Mouse (Mus musculus) megakaryocyte progenitor cell, adult 5-6 weeks (primary cell): Measurements from ENCODE around the gene Gkn2. TPM values are rescaled to one million over a fixed set of nuclear protein-coding genes. Genes with fewer than 3 reads are reported as not detected.

Experiments used
- ATAC-seq: replicated peaks from 2 replicates; pipeline ENCODE4 v1.8.0; 2016; ENCODE audit warnings: mild to moderate bottlenecking, moderate TSS enrichment, inconsistent platforms; ENCODE audit not compliant: poor library complexity
- total RNA-seq, 2 experiments: library from RNA; stranded (forward) in 1 of 2; stranded (reverse) in 1 of 2; fragments of 157-497, 149-512 nt in 1 of 2; fragments of 200-1000 nt in 1 of 2; gene quantifications; 2 replicates each; pipeline versions ENCODE4 v1.2.3 to v1.2.4; 2015 to 2017

Gene Gkn2
- not detected in 2 replicates for total RNA-seq (2015)
- total RNA-seq (2017): not detected in 2 replicates

DNA sequence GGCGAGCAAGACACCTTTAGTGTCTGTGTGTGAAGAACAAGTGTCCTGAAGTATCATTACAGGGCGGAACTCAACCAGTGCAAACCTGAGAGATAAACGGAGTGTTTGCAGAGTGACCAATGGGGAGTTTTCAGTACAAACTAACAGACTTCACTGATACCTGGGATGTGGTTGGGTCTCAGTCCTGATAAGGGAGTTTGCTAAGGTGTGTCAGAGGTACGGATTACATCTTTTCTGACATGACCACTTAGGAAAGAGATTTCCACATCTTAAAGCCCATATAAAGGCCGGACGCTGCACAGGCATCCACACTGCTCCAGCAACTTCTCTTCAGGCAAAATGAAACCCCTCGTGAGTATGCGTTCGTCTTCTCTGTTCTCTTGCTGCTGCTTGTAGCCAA lies at the start of gene Gkn2:
Gene Gkn2, plus strand, starts transcription at position 301 of the 400 bp plus-strand sequence.
- ATAC-seq: no peak

DNA sequence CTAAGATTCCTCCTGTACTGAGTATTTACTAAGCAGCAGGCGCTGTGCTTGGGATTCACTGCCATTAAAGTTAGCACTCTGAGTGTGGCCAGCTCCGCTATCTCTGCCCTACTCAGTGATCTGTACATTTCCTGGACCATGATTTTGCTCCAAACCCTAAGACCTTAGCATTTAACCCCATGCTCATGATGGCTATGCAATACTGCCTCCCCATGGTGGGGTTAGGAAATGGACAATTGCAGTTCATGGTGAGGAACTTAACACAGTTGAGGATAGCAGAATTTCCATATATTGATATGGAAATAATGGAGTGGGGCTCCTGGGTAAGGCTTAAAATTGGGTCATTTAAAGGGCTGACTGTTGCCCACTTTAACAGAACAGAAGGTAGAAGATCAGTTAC lies 49.8 kb upstream of the Gkn2 start:
- ATAC-seq: peak; percentile 65; the same call in 1 of the 2 replicates

DNA sequence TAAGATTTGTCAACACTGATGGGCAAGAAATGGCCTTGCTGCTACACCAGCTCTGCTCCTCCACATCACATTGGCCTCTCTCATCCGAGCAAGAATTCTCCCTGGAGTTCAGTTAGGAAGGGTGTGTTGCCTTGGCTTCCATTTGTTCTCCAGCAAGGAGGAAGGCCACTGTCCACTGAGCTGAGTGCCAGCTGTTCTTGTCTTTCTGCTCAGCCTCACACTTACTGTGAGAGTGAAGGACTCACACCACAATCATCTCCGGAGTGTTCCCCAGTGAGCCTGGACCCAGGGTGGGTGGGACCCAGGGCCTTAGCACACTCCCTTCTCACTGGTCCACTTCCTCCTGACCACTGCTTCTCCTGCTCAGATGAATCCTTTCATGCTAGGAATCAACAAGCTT lies 46.2 kb upstream of the Gkn2 start:
- no peak for ATAC-seq

DNA sequence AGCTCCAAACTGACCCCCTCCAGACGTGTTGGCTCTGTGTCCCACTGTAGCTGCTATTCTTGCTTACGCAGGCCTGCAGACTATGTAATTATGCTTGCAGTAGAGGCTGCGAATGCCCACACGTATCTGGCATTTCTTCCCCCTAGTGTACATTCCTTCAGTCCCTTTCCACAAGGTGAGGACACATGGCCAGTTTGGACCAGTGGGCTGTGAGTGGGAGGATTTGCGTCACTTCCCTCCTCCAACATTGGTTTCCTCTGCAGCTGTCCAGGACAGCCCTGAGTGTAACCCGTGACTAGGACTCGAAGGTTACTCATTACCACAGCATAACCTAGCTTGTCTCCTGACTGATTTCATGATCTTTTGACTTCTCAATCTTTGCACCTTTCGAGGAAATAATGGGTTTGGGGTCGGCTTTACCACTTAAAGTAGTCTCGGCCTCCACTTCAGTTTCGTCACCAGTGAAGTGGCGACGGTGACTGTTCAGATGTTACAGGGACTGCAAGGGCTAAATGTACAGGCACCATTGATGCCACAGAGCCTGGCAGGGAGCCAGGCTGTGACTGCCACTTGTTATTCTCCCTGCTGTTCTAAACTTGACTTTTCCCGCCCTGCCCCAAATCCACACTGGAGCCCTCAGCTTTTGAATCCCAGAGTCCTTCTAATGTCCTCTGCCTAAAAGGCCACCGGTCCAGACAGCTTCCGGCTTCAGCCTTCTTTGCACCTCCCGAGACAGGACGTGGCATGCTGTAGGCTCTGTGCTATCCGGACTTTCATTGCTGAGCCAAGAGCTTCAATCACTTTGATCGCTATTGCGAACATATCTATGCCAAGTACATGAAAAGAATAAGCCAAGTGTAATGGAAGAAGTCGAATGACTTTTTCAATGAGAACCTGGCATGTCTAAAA lies 44.6 kb upstream of the Gkn2 start:
- peak; percentile 76 for ATAC-seq

DNA sequence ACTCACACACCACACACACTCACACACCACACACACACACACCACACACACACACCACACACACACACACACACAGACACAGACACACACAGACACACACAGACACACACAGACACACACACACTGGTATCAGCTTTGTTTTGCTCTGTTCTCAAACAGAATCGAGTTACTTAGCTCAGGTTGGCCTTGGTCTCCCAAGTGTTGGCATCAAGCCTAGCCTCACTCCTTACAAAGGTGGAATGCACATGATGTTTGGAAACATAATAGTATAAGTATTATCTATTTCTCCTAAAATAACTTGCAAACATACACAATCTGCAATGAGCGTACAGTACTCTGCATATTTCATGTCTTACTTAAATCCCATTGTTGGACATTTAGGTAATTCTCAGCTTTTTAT lies 40.8 kb upstream of the Gkn2 start:
- ATAC-seq: no peak

DNA sequence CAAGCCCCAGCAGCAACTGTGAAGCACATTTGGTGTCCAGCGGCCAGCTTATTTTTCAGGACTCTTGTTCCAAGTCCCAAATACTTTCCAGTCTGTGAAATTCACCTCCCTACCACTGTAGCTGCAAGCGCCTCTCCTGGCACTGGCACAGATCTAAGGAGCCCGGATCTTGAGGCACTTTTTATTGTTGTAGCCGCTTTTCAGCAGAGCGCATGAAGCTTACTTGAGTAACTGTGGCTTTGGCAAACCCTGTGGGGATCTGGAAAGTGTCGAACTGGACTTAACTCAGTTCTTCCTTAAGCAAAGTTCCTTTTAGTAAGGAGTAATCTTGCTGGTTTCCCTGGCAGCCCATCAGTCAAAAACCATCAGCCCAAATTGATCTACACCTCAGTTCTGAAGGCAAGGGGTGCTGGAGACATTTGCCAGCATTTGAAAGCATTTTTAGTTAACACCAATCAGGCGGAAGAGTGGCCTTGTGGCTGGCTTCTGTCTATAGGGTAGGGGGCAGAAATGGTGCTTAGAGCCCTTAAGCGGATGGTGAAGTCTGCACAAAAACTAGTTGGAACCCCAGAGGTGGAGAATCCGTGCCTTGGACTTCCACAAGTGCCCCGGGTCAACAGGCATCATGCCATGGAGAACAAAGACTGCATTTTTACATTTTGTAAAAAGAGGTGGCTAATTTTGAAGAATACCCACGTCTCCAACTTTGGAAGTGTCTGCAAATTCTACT lies 38.6 kb upstream of the Gkn2 start:
- ATAC-seq: no peak

DNA sequence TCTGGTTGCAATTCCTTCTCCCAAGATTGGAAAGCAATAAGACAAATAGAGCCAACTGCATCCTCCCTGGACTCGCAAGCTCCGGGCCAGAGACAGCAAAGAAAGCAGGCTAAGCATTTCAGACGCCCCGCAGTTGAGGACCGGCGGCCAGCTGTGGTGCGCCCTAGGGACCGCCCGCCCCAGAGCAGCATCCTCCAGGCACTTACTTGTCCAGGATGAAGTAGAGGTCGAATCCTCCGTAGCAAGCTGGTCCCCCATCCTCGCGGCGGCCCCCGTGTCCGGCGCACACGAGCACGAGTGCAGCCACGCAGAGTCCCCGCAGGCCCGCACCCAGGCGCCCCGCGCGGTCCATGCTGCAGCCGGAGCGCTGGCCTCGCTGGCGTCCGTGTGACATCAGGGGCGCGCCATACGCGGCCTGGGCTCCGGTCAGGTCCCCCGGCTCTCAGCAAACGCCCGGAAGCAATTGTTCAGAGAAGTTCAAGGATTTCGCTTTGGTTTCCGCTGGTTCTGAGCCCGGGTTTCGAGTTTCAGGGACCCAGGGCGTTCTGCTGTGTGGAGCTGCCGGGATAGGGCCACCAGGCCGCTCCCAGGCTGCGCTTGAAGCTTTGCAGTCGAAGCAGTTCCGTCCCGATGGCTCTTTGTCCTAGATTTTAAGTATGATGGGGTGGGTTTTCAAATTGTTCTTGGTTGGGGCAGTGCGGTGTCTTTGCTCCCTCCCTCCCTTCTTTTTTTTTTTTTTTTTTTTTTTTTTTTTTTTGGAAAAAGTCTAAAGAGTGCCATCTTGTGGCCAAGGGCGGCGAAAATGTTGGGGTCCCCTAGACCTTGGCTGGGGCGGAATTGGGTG lies 37.8 kb upstream of the Gkn2 start, which contains the start of gene Antxr1:
Gene Antxr1, minus strand, starts transcription at position 731 of the 844 bp plus-strand sequence.
- 0 out of 2 replicates have a peak, but pooled peaks have one; percentile 31 for ATAC-seq

DNA sequence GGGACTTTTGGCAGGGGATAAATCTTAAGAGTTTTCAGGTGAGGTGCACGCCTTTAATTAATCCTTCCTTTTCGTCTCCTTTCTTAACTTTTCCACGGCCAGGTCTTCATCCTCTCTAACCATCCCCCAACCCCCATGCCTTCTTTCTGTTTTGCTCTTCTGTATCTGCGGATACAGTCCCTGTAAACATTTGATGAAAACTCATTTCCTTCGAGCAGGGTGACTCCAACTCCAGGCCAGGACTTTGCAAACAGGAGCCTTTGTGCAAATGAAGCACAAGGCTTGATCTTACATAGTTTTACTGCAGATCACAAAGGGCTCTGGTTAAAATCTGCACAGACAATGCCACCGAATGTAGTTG lies 37.2 kb upstream of the Gkn2 start:
- ATAC-seq: no peak

DNA sequence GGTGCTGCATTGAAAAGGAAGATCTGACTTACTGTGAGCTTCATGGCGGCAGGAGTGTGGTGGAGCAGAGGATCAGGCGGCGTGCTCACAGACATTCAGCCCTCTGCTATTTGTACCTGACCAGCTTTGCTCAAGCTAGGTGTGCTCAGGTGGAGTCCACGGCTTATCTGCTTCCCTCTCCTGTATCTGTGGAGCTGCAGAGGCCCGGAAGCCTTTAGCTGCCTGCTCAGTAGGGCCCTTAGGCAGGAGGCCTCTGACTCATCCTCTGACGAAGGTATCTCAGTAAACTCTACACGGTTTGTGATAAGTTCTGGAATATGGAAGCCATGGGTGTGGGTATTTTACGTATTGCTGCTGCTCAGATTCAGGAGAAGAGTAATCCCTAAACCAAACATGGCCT lies 22.3 kb upstream of the Gkn2 start, which contains the start of gene Gkn1:
Gene Gkn1, minus strand, starts transcription at position 114 of the 400 bp plus-strand sequence.
- no peak for ATAC-seq

DNA sequence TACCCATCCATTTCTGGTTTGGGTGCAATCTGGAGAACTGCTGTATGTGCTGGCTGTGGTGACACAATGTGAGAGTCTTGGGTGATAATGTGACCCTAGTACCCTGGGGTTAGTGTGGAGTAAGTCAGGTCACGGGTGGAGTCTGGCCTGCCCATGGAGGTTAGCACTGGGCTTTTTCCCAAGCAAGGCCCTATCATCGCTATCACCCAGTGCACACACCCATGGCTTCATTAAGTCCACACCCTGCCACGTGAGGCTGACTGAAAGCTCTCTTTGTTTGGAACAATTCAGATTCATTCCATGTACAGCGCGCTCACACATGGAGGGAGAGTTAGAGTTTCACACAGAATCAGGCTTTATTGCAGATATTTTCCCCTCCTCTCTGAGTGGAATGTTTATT lies 18.7 kb upstream of the Gkn2 start:
- 0 out of 2 replicates have a peak, but pooled peaks have one; percentile 9 for ATAC-seq

DNA sequence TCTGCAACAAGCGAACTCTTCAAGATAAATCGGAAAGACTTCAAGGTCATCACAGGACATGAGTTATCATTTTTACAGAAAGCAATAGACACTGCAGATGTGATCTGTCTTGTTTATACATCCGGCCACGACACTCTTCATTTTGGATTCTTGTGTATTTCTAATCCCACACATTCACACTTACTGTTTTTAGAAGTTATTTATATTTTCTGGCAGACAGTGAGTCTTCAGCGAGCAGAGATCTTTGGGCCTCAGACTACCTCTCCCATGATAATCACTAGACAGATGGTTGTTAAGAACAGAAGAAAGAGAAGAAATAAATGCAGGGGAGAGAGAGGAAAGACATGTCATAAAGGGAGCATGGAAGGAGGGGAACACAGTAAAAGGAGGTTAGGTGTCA lies 3.9 kb upstream of the Gkn2 start:
- no peak for ATAC-seq

DNA sequence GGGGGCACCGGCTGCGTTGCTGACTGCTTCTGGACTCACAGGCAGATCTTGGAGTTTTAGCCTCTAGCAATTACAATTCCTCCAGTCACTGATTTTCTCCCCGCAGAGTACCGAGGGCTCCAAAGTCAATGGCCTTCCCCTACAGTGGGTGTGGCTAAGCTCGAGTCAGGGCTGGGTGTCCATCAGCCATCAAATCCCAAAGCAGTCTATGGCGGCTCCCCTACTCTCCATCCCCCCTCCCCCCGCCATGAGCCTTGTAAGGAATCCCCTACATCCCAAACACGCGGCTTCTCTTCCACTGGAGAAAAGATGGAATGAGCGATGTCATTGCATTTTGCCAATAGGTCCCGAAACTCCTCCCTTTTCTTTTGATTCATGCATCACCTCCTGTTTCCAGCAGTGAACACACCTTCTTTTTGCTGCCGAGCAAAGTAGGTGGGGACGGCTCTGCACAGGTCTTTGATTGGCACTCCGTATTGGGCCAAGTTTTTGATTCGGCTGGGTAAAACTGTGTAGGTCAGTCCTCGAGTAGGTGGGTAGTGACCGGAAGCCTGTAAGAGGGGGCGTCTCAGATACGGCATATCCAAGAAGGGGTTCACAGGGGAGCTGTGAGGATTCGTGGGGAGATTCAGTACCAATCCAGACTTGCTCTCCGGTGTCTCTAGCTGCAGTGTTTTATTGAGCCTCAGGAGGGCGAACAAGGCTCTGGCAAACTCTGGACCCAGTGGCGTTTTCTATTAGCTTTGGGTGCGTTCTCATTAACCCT lies 11.0 kb downstream of the Gkn2 start:
- ATAC-seq: peak; percentile 61

DNA sequence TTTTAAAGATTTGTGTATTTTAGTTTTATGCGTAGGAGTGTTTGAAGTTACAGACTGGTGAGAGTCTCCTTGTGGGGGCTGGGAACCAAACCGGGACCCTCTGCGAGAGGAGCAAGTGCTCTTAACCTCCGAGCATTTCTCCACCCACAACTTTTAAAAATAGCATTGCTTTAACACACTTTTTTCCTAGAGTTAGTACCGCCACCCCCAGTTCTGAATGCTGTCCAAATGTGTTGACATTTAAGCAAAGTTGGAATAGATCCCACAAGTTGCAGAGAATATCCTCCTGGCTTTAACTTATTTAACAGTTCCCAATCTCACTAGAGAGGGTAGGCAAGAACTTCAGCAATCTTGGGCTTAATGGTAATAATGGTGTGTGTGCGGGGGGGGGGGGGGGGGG lies 11.6 kb downstream of the Gkn2 start:
- no peak for ATAC-seq

DNA sequence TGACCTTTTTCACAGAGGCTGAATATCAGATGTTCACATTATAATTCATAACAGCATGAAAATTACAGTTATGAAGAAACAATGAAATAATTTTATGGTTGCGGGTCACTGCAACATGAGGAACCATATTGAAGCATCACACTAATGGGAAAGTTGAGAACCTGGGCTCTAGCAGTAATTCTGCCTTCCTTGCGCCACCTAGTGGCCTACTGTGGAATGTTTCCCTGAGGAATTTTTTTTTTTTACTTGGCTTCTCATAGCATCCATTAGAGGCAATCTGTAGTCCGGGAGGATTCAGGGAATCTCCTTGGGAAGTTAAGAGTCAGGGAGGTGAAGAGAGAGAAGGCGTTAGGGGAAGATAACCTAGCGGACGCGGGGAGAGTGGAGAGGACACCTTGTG lies 13.0 kb downstream of the Gkn2 start:
- peak; percentile 53; the same call in 1 of the 2 replicates for ATAC-seq

DNA sequence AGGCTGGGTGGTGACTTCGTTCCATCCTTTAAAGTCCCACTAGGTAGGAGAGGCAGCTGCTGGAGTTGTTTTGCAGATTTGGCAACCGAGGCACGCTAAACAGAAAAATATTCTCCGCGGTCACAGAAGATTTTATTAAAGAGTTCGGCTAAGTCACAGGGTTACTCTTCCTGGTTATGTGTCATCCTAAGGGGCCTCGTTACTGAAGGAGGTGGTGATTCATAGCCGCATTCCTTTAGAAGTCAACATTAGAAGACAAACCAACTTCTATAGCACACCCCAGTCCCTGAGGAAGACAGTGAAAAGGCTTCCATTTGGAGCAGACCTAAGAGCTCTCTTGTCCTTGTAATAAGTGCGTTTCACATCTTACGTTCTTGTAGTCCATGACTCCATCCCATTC lies 13.5 kb downstream of the Gkn2 start:
- no peak for ATAC-seq

DNA sequence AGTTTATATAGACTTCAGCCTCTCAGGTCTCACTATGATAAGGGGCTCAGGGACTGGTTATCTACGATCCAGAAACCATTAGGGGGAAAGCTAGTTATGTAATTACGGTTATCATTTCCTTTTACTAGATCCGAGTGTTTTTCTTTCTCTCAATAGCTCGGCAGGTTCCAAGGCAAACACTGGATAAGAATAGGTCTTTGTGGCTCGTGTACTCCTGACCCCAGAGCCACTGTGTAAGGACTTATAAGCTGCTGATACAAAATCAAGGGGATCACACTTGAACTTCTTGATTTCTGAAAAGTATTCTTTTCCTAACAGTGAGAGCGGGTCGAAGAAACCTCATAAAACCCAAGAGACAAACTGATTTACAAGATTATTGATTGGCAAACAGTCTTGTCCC lies 15.7 kb downstream of the Gkn2 start, which contains the start of gene Gkn3:
Gene Gkn3, minus strand, starts transcription at position 59 of the 400 bp plus-strand sequence.
- ATAC-seq: no peak

DNA sequence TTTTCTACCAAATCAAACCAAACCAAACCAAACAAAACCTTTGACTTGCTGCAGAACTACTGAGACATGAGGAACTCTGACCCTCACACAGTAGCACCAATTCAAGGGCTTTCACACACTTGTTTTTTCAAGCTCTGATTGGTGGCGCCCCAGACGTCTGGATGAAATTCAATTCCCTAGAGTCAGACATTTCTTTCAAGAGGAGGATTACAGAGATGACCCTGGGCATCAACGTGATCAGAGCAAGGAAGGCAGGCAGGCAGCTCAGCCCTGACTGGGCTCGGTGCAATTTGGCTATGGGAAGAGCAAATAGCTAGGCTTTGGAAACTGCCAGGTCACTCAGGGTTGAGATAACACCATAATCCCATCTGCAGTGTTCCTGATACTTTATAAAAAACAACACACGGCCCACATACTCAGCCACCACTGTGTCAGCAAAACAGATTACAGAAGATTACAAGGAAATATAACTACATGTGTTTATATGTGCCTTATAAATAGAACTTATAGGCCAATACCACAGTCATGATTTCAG lies 16.4 kb downstream of the Gkn2 start:
- ATAC-seq: peak; percentile 59

DNA sequence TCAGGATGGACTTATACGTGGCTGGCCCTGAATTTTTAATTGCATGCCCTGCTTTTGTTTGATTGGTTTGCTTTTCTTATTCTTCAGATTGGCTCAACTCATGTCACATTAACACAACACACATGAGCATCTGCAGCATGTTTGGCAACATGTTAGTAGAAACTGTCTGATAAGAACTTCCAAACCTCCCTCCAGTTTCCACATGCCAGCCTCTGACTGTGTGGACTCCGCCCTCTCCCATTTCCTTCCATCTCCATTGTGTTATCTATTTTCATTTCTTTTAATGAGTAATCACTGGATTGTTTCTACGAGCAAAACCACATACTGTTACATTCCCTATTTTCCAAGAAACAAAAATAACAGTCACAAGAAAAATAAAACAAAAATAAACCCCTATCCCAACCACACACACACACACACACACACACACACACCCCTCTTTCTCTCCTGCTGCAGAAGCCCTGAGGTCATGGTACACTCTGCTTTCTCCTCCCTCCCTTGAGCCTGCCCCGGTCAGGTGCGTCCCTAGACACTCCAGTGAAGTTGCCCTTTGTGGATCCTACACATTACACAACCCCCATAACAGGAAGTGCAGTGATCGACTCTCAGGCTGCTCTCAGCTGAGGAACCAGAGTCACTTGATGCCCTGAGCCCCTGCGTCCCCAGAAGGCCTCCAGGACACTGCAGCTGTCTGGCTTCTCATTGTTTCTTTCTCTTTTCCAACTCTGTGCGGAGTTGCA lies 20.5 kb downstream of the Gkn2 start:
- ATAC-seq: peak; percentile 70

DNA sequence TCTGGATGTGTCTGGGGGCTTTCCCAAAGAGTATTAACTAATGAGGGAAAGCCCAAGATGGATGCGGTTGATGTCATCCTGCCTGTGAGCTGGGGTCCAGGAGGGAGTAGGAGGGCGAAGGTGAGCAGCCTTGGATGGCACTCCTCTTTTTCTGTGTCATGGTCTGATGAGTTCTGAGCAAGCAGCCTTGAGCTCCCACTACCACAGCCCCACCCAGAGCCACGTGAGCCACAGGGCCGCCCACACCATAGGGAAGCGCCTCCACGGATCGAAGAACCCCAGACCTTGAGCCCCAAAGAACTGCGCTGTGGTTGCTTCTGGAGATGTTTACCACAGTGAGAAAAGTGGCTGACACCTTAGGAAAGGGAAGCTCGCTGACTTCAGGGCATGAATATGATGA lies 21.6 kb downstream of the Gkn2 start:
- ATAC-seq: no peak
